Mouse (Mus musculus) limb, embryonic 15.5 days (tissue): Measurements from ENCODE around the gene Rcc2. TPM values are rescaled to one million over a fixed set of nuclear protein-coding genes. Genes with fewer than 3 reads are reported as not detected.

Experiments
- ATAC-seq: fragments of 200-750 bp; cut with Nextera tagmentation; 2 replicates; pipeline ENCODE4 v1.8.0; 2017; ENCODE audit warnings: low read depth, moderate TSS enrichment; ENCODE audit not compliant: insufficient number of reproducible peaks, low FRiP score, low TSS enrichment
- H3K27ac ChIP-seq: fragments of 300-500 bp; sonication (generic); 2 replicates; pipeline ENCODE4 v1.5.1; 2015; ENCODE audit warnings: moderate library complexity, mild to moderate bottlenecking, inconsistent platforms
- H3K27me3 ChIP-seq: fragments of 300-500 bp; sonication (generic); 2 replicates; pipeline ENCODE4 v1.6.1; 2015; ENCODE audit warnings: inconsistent platforms
- H3K36me3 ChIP-seq: fragments of 300-500 bp; sonication (generic); 2 replicates; pipeline ENCODE4 v1.6.1; 2015; ENCODE audit warnings: inconsistent platforms
- H3K4me1 ChIP-seq: fragments of 300-500 bp; sonication (generic); 2 replicates; pipeline ENCODE4 v1.6.1; 2015; ENCODE audit warnings: inconsistent platforms
- H3K4me2 ChIP-seq: fragments of 300-500 bp; sonication (generic); 2 replicates; pipeline ENCODE4 v1.6.1; 2015; ENCODE audit warnings: mild to moderate bottlenecking, inconsistent platforms
- H3K4me3 ChIP-seq: fragments of 300-500 bp; sonication (generic); 2 replicates; pipeline ENCODE4 v1.5.1; 2015; ENCODE audit warnings: mild to moderate bottlenecking, inconsistent platforms
- H3K9ac ChIP-seq: fragments of 300-500 bp; sonication (generic); 2 replicates; pipeline ENCODE4 v1.6.1; 2015; ENCODE audit warnings: inconsistent platforms
- H3K9me3 ChIP-seq: fragments of 300-500 bp; sonication (generic); 2 replicates; pipeline ENCODE4 v1.6.1; 2016; ENCODE audit warnings: inconsistent platforms
- WGBS: fragments of 180-500 bp; shearing (Covaris S2); methylation state at CpG from one replicate; pipeline ENCODE4 v1.1.7; 2015; 5-methylcytosine and 5-hydroxymethylcytosine counted together
- polyA plus RNA-seq: library from polyadenylated mRNA; unstranded; fragments of >200 nt; fragmentation: Nextera tagmentation; extraction: Ambion mirVana; gene quantifications from 2 replicates; pipeline ENCODE4 v1.2.1, GENCODE M21; 2015

The Rcc2 gene
- polyA plus RNA-seq, 1 experiment from 2014 or later: 32.5 TPM

GRCm38 (mm10) chr4:140673527-140674264 lies 26.6 kb upstream of the Rcc2 start:
- H3K4me2 ChIP-seq: no peak overlapping the region
- 0 out of 2 replicates have a peak, but pooled peaks cover 3% of the 10 kb centered on the region for H3K4me1 ChIP-seq
- WGBS: 65% methylated on average over 12 of the region's 12 CpGs
- no peak overlapping the region for H3K9ac ChIP-seq
- no peaks in the 10 kb centered on the region for H3K27me3 ChIP-seq
- no peak for ATAC-seq
- H3K9me3 ChIP-seq: no peaks in the 10 kb centered on the region
- H3K36me3 ChIP-seq: no peaks in the 10 kb centered on the region
- no peak overlapping the region for H3K27ac ChIP-seq
- no peak overlapping the region for H3K4me3 ChIP-seq

- 34% methylated on average over 13 of the region's 13 CpGs for WGBS
- no peak overlapping the region for H3K27ac ChIP-seq
- H3K4me3 ChIP-seq: no peak overlapping the region
- ATAC-seq: no peak; the same call in 1 of the 2 replicates
- no peaks in the 10 kb centered on the region for H3K36me3 ChIP-seq
- H3K27me3 ChIP-seq: no peaks in the 10 kb centered on the region
- no peak overlapping the region for H3K9ac ChIP-seq
- peaks cover 5% of the 10 kb centered on the region; the same call in 1 of the 2 replicates for H3K4me1 ChIP-seq
- no peaks in the 10 kb centered on the region for H3K9me3 ChIP-seq
- no peak overlapping the region for H3K4me2 ChIP-seq
Measured at GRCm38 (mm10) chr4:140674345-140674926, 25.9 kb upstream of the Rcc2 start.

GRCm38 (mm10) chr4:140679038-140679437 lies 21.3 kb upstream of the Rcc2 start:
- Histone ChIP-seq H3K27ac (no peak overlapping the region), H3K36me3 (no peaks in the 10 kb centered on the region), H3K9ac (no peak overlapping the region), H3K4me1 (peaks cover 15% of the 10 kb centered on the region), H3K9me3 (no peaks in the 10 kb centered on the region), H3K4me3 (no peak overlapping the region), H3K27me3 (no peaks in the 10 kb centered on the region), H3K4me2 (no peak overlapping the region)
- WGBS: 15% methylated on average over 5 of the region's 5 CpGs
- 0 out of 2 replicates have a peak, but pooled peaks have one; percentile 15 for ATAC-seq

- H3K4me2 ChIP-seq: peak overlapping the region; percentile 30
- no peak for ATAC-seq
- H3K9me3 ChIP-seq: no peaks in the 10 kb centered on the region
- H3K27ac ChIP-seq: no peak overlapping the region
- H3K4me3 ChIP-seq: no peak overlapping the region; the same call in 1 of the 2 replicates
- H3K36me3 ChIP-seq: no peaks in the 10 kb centered on the region
- 30% methylated on average over 15 of the region's 18 CpGs for WGBS
- H3K4me1 ChIP-seq: peaks cover 21% of the 10 kb centered on the region
- H3K9ac ChIP-seq: no peak overlapping the region
- H3K27me3 ChIP-seq: no peaks in the 10 kb centered on the region
Measured at GRCm38 (mm10) chr4:140679723-140680380, 20.5 kb upstream of the Rcc2 start.

- Histone ChIP-seq H3K4me3 (no peak overlapping the region), H3K4me1 (peaks cover 22% of the 10 kb centered on the region), H3K4me2 (no peak overlapping the region), H3K27me3 (no peaks in the 10 kb centered on the region), H3K9me3 (no peaks in the 10 kb centered on the region), H3K9ac (no peak overlapping the region), H3K36me3 (no peaks in the 10 kb centered on the region), H3K27ac (no peak overlapping the region)
- no peak for ATAC-seq
- 37% methylated on average over 8 of the region's 8 CpGs for WGBS
Measured at GRCm38 (mm10) chr4:140680731-140681397, 19.5 kb upstream of the Rcc2 start.

- H3K27ac ChIP-seq: no peak overlapping the region
- H3K4me1 ChIP-seq: peaks cover 28% of the 10 kb centered on the region
- H3K4me2 ChIP-seq: 0 out of 2 replicates have a peak overlapping the region, but pooled peaks have one; percentile 43
- H3K36me3 ChIP-seq: no peaks in the 10 kb centered on the region
- no peaks in the 10 kb centered on the region for H3K27me3 ChIP-seq
- H3K4me3 ChIP-seq: no peak overlapping the region
- no peaks in the 10 kb centered on the region for H3K9me3 ChIP-seq
- H3K9ac ChIP-seq: no peak overlapping the region
- 20% methylated on average over 8 of the region's 8 CpGs for WGBS
- no peak for ATAC-seq
Measured at GRCm38 (mm10) chr4:140683608-140684007, 16.7 kb upstream of the Rcc2 start.

- no peaks in the 10 kb centered on the region for H3K9me3 ChIP-seq
Measured at GRCm38 (mm10) chr4:140684141-140684871, 16.0 kb upstream of the Rcc2 start.

GRCm38 (mm10) chr4:140684881-140685303 lies 15.4 kb upstream of the Rcc2 start:
- peak overlapping the region; percentile 43 for H3K4me2 ChIP-seq
- peaks cover 26% of the 10 kb centered on the region for H3K4me1 ChIP-seq
- H3K9ac ChIP-seq: no peak overlapping the region
- peak overlapping the region; percentile 10; the same call in 1 of the 2 replicates for H3K4me3 ChIP-seq
- H3K27me3 ChIP-seq: no peaks in the 10 kb centered on the region
- WGBS: 17% methylated on average over 6 of the region's 6 CpGs
- no peaks in the 10 kb centered on the region for H3K36me3 ChIP-seq
- no peak for ATAC-seq
- H3K9me3 ChIP-seq: no peaks in the 10 kb centered on the region
- H3K27ac ChIP-seq: no peak overlapping the region

More at GRCm38 (mm10) chr4:140684141-140684871, 16.0 kb upstream of the Rcc2 start:
- Histone ChIP-seq H3K27ac (no peak overlapping the region; the same call in 1 of the 2 replicates), H3K27me3 (no peaks in the 10 kb centered on the region), H3K4me1 (peaks cover 30% of the 10 kb centered on the region), H3K36me3 (no peaks in the 10 kb centered on the region), H3K9ac (no peak overlapping the region), H3K4me3 (peak overlapping the region; percentile 10), H3K4me2 (peak overlapping the region; percentile 43)
- WGBS: 2% methylated on average over 16 of the region's 16 CpGs
- 0 out of 2 replicates have a peak, but pooled peaks have one; percentile 22 for ATAC-seq

GRCm38 (mm10) chr4:140688044-140688825 lies 12.1 kb upstream of the Rcc2 start:
- Histone ChIP-seq H3K27me3 (no peaks in the 10 kb centered on the region), H3K27ac (no peak overlapping the region), H3K4me1 (peaks cover 24% of the 10 kb centered on the region), H3K36me3 (no peaks in the 10 kb centered on the region), H3K4me3 (no peak overlapping the region), H3K9me3 (no peaks in the 10 kb centered on the region), H3K4me2 (no peak overlapping the region), H3K9ac (no peak overlapping the region)
- no peak for ATAC-seq
- WGBS: 38% methylated on average over 11 of the region's 12 CpGs

GRCm38 (mm10) chr4:140688826-140689425 lies 11.4 kb upstream of the Rcc2 start:
- H3K9ac ChIP-seq: no peak overlapping the region
- no peaks in the 10 kb centered on the region for H3K36me3 ChIP-seq
- H3K4me2 ChIP-seq: no peak overlapping the region
- H3K9me3 ChIP-seq: no peaks in the 10 kb centered on the region
- H3K4me1 ChIP-seq: peaks cover 20% of the 10 kb centered on the region
- ATAC-seq: no peak
- WGBS: 75% methylated on average over 5 of the region's 5 CpGs
- H3K4me3 ChIP-seq: no peak overlapping the region
- H3K27ac ChIP-seq: no peak overlapping the region
- H3K27me3 ChIP-seq: no peaks in the 10 kb centered on the region
